Comparison of ENCODE assay signal across 17 mouse cellular contexts in genomic region chr16:24318723-24319437, GRCm38 (mm10).
"Had no signal": no experiment of that assay in that cellular context is flagged by ENCODE, and none has a peak within 500 bp of the region (broad histone marks: within the 10 kb centered on the region; RNA-seq: fewer than 3 reads in every experiment).

No protein-coding gene starts in this region.

- H3K27ac ChIP-seq: liver, embryonic 14.5 days; midbrain, embryonic 10.5 days; midbrain, embryonic 12.5 days; neural tube, embryonic 13.5 days; neural tube, embryonic 15.5 days; stomach, embryonic 15.5 days; stomach, postnatal 0 days had no signal

- H3K4me3 ChIP-seq: midbrain, embryonic 10.5 days; midbrain, embryonic 12.5 days; myocyte; neural tube, embryonic 13.5 days; neural tube, embryonic 15.5 days; stomach, embryonic 15.5 days had no signal

- H3K9ac ChIP-seq: liver, embryonic 14.5 days; lung, embryonic 14.5 days; midbrain, embryonic 12.5 days; neural tube, embryonic 13.5 days; neural tube, embryonic 15.5 days; stomach, embryonic 15.5 days had no signal

- H3K36me3 ChIP-seq: midbrain, embryonic 10.5 days; midbrain, embryonic 12.5 days; neural tube, embryonic 13.5 days; neural tube, embryonic 15.5 days; stomach, embryonic 15.5 days had no signal

- DNase-seq: lung, adult 18-20 months; lung, embryonic 14.5 days; lung, postnatal 10 days; lung, postnatal 4 days; midbrain, embryonic 14.5 days; right cerebral cortex, postnatal 14 days; thymus, adult 2 months; thymus, postnatal 25 days; thymus, postnatal 4 days had no signal

- H3K4me2 ChIP-seq: lung, embryonic 14.5 days; midbrain, embryonic 12.5 days; neural tube, embryonic 13.5 days; neural tube, embryonic 15.5 days; stomach, embryonic 15.5 days had no signal

- H3K27me3 ChIP-seq: midbrain, embryonic 12.5 days; neural tube, embryonic 13.5 days; neural tube, embryonic 15.5 days; stomach, embryonic 15.5 days had no signal

- H3K4me1 ChIP-seq: midbrain, embryonic 10.5 days; midbrain, embryonic 12.5 days; neural tube, embryonic 13.5 days; neural tube, embryonic 15.5 days; stomach, embryonic 15.5 days had no signal

- H3K9me3 ChIP-seq: midbrain, embryonic 10.5 days; midbrain, embryonic 12.5 days; neural tube, embryonic 13.5 days; neural tube, embryonic 15.5 days; stomach, embryonic 15.5 days had no signal
